Mouse (Mus musculus) liver, embryonic 12.5 days (tissue): ENCODE measurements around the gene Gtf2i. TPM values are rescaled to one million over a fixed set of nuclear protein-coding genes. Genes with fewer than 3 reads are reported as not detected.
A peak's percentile ranks its signal among the peaks of the same experiment; 100 is the strongest.

Source experiments
- ATAC-seq: fragments of 200-750 bp; cut with Nextera tagmentation; 2 replicates; pipeline ENCODE4 v1.8.0; 2017; ENCODE audit warnings: moderate number of reproducible peaks, mild to moderate bottlenecking, moderate library complexity
- H3K27ac ChIP-seq: fragments of 300-500 bp; sonication (generic); 2 replicates; pipeline ENCODE4 v1.5.1; 2016; ENCODE audit warnings: mild to moderate bottlenecking
- H3K27me3 ChIP-seq: fragments of 300-500 bp; sonication (generic); replicated peaks from 2 replicates; pipeline ENCODE4 v1.6.1; 2016; ENCODE audit warnings: mild to moderate bottlenecking, moderate library complexity
- H3K36me3 ChIP-seq: fragments of 300-500 bp; sonication (generic); 2 replicates; pipeline ENCODE4 v1.6.1; 2016; ENCODE audit warnings: mild to moderate bottlenecking, moderate library complexity
- H3K4me1 ChIP-seq: fragments of 300-500 bp; sonication (generic); 2 replicates; pipeline ENCODE4 v1.6.1; 2016
- H3K4me2 ChIP-seq: fragments of 300-500 bp; sonication (generic); 2 replicates; pipeline ENCODE4 v1.6.1; 2016; ENCODE audit warnings: mild to moderate bottlenecking, moderate library complexity
- H3K4me3 ChIP-seq: fragments of 300-500 bp; sonication (generic); 2 replicates; pipeline ENCODE4 v1.5.1; 2016; ENCODE audit warnings: mild to moderate bottlenecking, moderate library complexity
- H3K9ac ChIP-seq: fragments of 300-500 bp; sonication (generic); 2 replicates; pipeline ENCODE4 v1.6.1; 2016; ENCODE audit warnings: mild to moderate bottlenecking, moderate library complexity
- H3K9me3 ChIP-seq: fragments of 300-500 bp; sonication (generic); replicated peaks from 2 replicates; pipeline ENCODE4 v1.6.1; 2016; ENCODE audit warnings: mild to moderate bottlenecking, moderate library complexity
- WGBS: fragments of 180-500 bp; shearing (Covaris S2); methylation state at CpG from one replicate; pipeline ENCODE4 v1.1.7; 2016; ENCODE audit not compliant: insufficient replicate concordance; 5-methylcytosine and 5-hydroxymethylcytosine counted together
- polyA plus RNA-seq: library from polyadenylated mRNA; unstranded; fragments of >200 nt; fragmentation: Nextera tagmentation; extraction: Ambion mirVana; gene quantifications from 2 replicates; pipeline ENCODE4 v1.2.1, GENCODE M21; 2016

Gtf2i gene
- polyA plus RNA-seq, 1 experiment from 2014 or later = 65.4 TPM

- no peak overlapping the region for H3K27ac ChIP-seq
- no peak overlapping the region for H3K4me2 ChIP-seq
- H3K9me3 ChIP-seq = no peaks in the 10 kb centered on the region
- H3K36me3 ChIP-seq = peaks cover 98% of the 10 kb centered on the region
- no peak overlapping the region for H3K4me3 ChIP-seq
- WGBS = 86% methylated on average over 10 of the region's 10 CpGs
- H3K4me1 ChIP-seq = 0 out of 2 replicates have a peak, but pooled peaks cover 4% of the 10 kb centered on the region
- H3K27me3 ChIP-seq = no peaks in the 10 kb centered on the region
- H3K9ac ChIP-seq = no peak overlapping the region
- ATAC-seq = no peak
Measured at GRCm38 (mm10) chr5:134255294-134255693, 59.3 kb downstream of the Gtf2i start.

- ATAC-seq = no peak
- H3K36me3 ChIP-seq = peaks cover 96% of the 10 kb centered on the region
- WGBS = 57% methylated on average over 3 of the region's 3 CpGs
- H3K27me3 ChIP-seq = no peaks in the 10 kb centered on the region
- no peak overlapping the region for H3K27ac ChIP-seq
- H3K4me3 ChIP-seq = no peak overlapping the region
- H3K4me2 ChIP-seq = no peak overlapping the region
- 0 out of 2 replicates have a peak, but pooled peaks cover 4% of the 10 kb centered on the region for H3K4me1 ChIP-seq
- H3K9ac ChIP-seq = no peak overlapping the region
- no peaks in the 10 kb centered on the region for H3K9me3 ChIP-seq
Measured at GRCm38 (mm10) chr5:134253806-134254205, 60.8 kb downstream of the Gtf2i start.

GRCm38 (mm10) chr5:134251083-134251482 is 63.5 kb downstream of the Gtf2i start:
- H3K27ac ChIP-seq = no peak overlapping the region
- no peaks in the 10 kb centered on the region for H3K27me3 ChIP-seq
- H3K9ac ChIP-seq = no peak overlapping the region
- WGBS = 88% methylated on average over 4 of the region's 4 CpGs
- H3K4me1 ChIP-seq = no peaks in the 10 kb centered on the region
- no peak overlapping the region for H3K4me3 ChIP-seq
- no peaks in the 10 kb centered on the region for H3K9me3 ChIP-seq
- no peak overlapping the region for H3K4me2 ChIP-seq
- no peak for ATAC-seq
- H3K36me3 ChIP-seq = peaks cover 98% of the 10 kb centered on the region

GRCm38 (mm10) chr5:134250601-134251000 is 64.0 kb downstream of the Gtf2i start:
- Histone ChIP-seq H3K4me3 (no peak overlapping the region), H3K4me2 (no peak overlapping the region), H3K9me3 (no peaks in the 10 kb centered on the region), H3K9ac (no peak overlapping the region), H3K27ac (no peak overlapping the region), H3K4me1 (no peaks in the 10 kb centered on the region), H3K36me3 (peaks cover 98% of the 10 kb centered on the region), H3K27me3 (no peaks in the 10 kb centered on the region)
- WGBS = 88% methylated on average over 3 of the region's 3 CpGs
- no peak for ATAC-seq

DNA sequence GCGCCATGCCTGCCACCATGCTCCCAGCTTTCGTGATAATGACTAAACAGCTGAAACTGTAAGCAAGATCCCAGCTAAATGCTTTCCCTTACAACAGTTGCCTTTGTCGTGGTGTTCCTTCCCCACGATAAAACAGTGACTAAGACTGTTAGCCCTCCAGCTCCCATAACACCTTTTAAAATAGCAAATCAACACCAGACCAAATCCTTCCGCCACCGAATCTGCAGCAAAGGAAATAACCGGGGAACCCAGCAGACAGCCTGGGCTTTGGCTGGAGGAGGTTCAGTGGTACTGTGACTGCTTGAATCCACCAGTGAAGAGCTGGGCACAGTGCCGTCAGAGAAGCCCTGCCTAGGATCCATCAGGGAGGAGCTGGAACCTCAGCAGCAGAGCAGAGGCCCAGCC is 65.3 kb downstream of the Gtf2i start:
- 87% methylated on average over 8 of the region's 8 CpGs for WGBS
- Histone ChIP-seq H3K4me2 (no peak overlapping the region), H3K27ac (no peak overlapping the region), H3K4me1 (no peaks in the 10 kb centered on the region), H3K36me3 (peaks cover 98% of the 10 kb centered on the region), H3K4me3 (no peak overlapping the region), H3K9me3 (no peaks in the 10 kb centered on the region), H3K27me3 (no peaks in the 10 kb centered on the region), H3K9ac (no peak overlapping the region)
- no peak for ATAC-seq

DNA sequence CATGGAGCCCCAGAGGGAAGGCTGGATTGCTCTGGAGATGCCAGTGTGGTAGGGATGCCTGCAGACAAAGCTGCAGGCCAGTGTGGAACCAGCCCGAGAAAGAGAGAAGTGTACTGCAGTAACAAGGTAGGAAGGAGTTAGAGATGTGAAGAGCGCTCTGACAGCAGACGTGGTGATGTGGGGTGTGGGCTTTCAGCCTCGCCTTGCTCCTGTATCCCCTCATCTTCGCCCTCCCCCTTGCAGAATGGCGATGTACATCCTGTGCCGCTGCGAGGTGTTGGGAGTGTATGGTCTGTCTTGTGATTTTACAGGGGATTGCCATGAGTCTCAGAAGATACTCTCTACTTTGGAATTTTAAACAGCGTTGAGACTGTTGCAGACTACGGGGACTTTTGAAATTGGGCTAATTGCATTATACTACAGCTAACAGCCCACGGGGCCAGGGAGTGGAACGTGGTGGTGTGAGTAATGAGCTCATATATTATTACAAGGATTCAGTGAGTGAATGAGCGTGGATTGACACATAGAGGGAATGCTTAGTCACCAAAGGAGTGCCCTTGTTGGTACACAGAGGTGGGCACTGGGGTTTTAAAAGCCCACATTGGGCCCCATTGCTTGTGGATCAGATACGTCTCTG is 65.8 kb downstream of the Gtf2i start:
- Histone ChIP-seq H3K36me3 (peaks cover 98% of the 10 kb centered on the region), H3K9me3 (no peaks in the 10 kb centered on the region), H3K27ac (no peak overlapping the region), H3K27me3 (no peaks in the 10 kb centered on the region), H3K4me1 (no peaks in the 10 kb centered on the region), H3K4me3 (no peak overlapping the region), H3K9ac (no peak overlapping the region), H3K4me2 (no peak overlapping the region)
- WGBS = 89% methylated on average over 14 of the region's 14 CpGs
- no peak for ATAC-seq

GRCm38 (mm10) chr5:134246146-134246545 is 68.4 kb downstream of the Gtf2i start:
- no peaks in the 10 kb centered on the region for H3K9me3 ChIP-seq
- no peak for ATAC-seq
- WGBS = 77% methylated on average over 5 of the region's 5 CpGs

GRCm38 (mm10) chr5:134244890-134245289 is 69.7 kb downstream of the Gtf2i start:
- Histone ChIP-seq H3K4me3 (no peak overlapping the region), H3K27me3 (no peaks in the 10 kb centered on the region), H3K9me3 (no peaks in the 10 kb centered on the region), H3K27ac (no peak overlapping the region), H3K36me3 (peaks cover 100% of the 10 kb centered on the region), H3K4me1 (no peaks in the 10 kb centered on the region), H3K9ac (no peak overlapping the region), H3K4me2 (no peak overlapping the region)
- no peak for ATAC-seq
- WGBS = 85% methylated on average over 5 of the region's 5 CpGs

More at GRCm38 (mm10) chr5:134246146-134246545, 68.4 kb downstream of the Gtf2i start:
- Histone ChIP-seq H3K4me3 (no peak overlapping the region), H3K27me3 (no peaks in the 10 kb centered on the region), H3K9ac (no peak overlapping the region), H3K36me3 (peaks cover 98% of the 10 kb centered on the region), H3K27ac (no peak overlapping the region), H3K4me1 (no peaks in the 10 kb centered on the region), H3K4me2 (no peak overlapping the region)

DNA sequence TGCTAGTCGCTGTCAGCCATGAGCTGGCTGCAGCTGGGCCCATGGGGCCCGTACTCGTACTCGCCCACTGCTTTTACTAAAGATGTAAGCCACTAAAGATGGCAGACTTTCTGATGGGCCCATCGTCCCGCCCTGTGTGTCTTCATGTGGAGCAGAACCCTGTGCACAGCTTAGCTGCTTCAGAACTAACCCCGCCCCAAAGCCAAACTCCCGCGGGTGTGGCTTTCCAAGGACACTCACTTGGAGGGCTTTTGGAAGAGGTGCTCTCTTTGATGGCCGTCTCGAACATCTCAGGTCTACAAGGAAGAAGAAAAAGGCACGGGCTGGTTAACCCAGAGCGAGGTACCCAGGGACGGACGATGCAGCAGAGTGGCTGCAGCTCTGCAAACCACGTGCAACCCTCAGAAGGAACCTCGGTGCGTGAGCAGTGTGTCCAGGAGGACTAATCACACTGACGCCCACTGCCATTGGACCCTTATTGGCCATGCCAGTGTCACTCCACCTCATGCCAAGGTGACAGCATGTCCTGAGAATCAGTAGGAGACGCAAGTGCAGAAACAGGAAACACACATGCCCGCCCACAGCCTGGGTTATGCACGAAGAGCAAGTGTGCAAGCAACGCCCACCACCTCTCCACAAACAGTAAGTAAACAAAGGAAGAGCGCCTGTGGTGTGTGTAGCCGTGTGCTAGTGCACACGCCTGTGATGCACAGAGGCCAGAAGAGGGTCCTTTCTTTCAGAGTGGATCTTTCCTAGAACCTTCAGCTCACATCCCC is 70.7 kb downstream of the Gtf2i start:
- 85% methylated on average over 26 of the region's 26 CpGs for WGBS

GRCm38 (mm10) chr5:134241831-134242230 is 72.7 kb downstream of the Gtf2i start:
- no peak overlapping the region for H3K27ac ChIP-seq
- no peak for ATAC-seq

More for the DNA sequence above, 70.7 kb downstream of the Gtf2i start:
- Histone ChIP-seq H3K4me2 (no peak overlapping the region), H3K9ac (no peak overlapping the region), H3K9me3 (no peaks in the 10 kb centered on the region), H3K36me3 (peaks cover 100% of the 10 kb centered on the region), H3K27ac (no peak overlapping the region), H3K4me3 (no peak overlapping the region), H3K27me3 (no peaks in the 10 kb centered on the region), H3K4me1 (no peaks in the 10 kb centered on the region)
- no peak for ATAC-seq

GRCm38 (mm10) chr5:134237936-134238760 is 76.4 kb downstream of the Gtf2i start:
- H3K36me3 ChIP-seq = peaks cover 77% of the 10 kb centered on the region
- whole genome bisulfite sequencing = 77% methylated on average over 28 of the region's 28 CpGs
- H3K4me2 ChIP-seq = no peak overlapping the region
- no peaks in the 10 kb centered on the region for H3K27me3 ChIP-seq
- no peak overlapping the region for H3K9ac ChIP-seq
- peaks cover 40% of the 10 kb centered on the region for H3K4me1 ChIP-seq
- no peaks in the 10 kb centered on the region for H3K9me3 ChIP-seq
- no peak overlapping the region for H3K4me3 ChIP-seq
- ATAC-seq = peak; percentile 30; the same call in 1 of the 2 replicates
- H3K27ac ChIP-seq = no peak overlapping the region

More at GRCm38 (mm10) chr5:134241831-134242230, 72.7 kb downstream of the Gtf2i start:
- H3K9me3 ChIP-seq = no peaks in the 10 kb centered on the region
- H3K4me2 ChIP-seq = no peak overlapping the region
- H3K27me3 ChIP-seq = no peaks in the 10 kb centered on the region
- H3K4me1 ChIP-seq = peaks cover 8% of the 10 kb centered on the region; the same call in 1 of the 2 replicates
- H3K36me3 ChIP-seq = peaks cover 100% of the 10 kb centered on the region
- no peak overlapping the region for H3K4me3 ChIP-seq
- 79% methylated on average over 5 of the region's 5 CpGs for WGBS
- no peak overlapping the region for H3K9ac ChIP-seq

DNA sequence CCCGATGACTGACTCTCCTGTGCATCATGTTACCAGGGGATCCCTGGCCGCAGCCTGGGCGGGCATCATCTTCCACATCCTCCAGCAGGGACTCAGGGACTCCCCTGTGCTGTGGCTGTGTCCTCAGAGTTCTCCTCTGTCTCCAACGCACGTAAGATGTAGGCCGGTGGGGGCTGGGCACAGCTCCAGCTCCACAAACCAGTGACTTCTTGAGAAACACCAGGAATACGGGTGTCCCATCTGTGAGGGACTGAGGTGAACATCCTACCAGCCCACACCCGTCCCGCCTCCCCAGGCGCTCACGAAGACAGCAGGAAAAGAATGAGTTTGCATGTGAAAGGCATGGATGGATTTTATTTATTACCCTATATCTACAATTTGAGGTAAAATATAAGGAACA is 77.1 kb downstream of the Gtf2i start:
- ATAC-seq = no peak
- no peak overlapping the region for H3K27ac ChIP-seq
- 87% methylated on average over 11 of the region's 11 CpGs for WGBS

More for the DNA sequence above, 77.1 kb downstream of the Gtf2i start:
- no peaks in the 10 kb centered on the region for H3K27me3 ChIP-seq
- no peaks in the 10 kb centered on the region for H3K9me3 ChIP-seq
- no peak overlapping the region for H3K4me2 ChIP-seq
- no peak overlapping the region for H3K9ac ChIP-seq
- peaks cover 46% of the 10 kb centered on the region for H3K4me1 ChIP-seq
- H3K36me3 ChIP-seq = peaks cover 71% of the 10 kb centered on the region
- H3K4me3 ChIP-seq = no peak overlapping the region
